Mouse (Mus musculus) embryonic facial prominence, embryonic 15.5 days (tissue): ENCODE measurements around the gene Samd14. TPM values are rescaled to one million over a fixed set of nuclear protein-coding genes. Genes with fewer than 3 reads are reported as not detected.

Source experiments
- ATAC-seq: fragments of 200-750 bp; cut with Nextera tagmentation; 2 replicates; pipeline ENCODE4 v1.8.0; 2017; ENCODE audit warnings: low read depth, moderate TSS enrichment; ENCODE audit not compliant: insufficient number of reproducible peaks, low FRiP score, low TSS enrichment
- H3K27ac ChIP-seq: fragments of 300-500 bp; sonication (generic); replicated peaks from 2 replicates; pipeline ENCODE4 v1.5.1; 2015; ENCODE audit warnings: mild to moderate bottlenecking, inconsistent platforms
- H3K27me3 ChIP-seq: fragments of 300-500 bp; sonication (generic); 2 replicates; pipeline ENCODE4 v1.6.1; 2015; ENCODE audit warnings: inconsistent platforms
- H3K36me3 ChIP-seq: fragments of 300-500 bp; sonication (generic); 2 replicates; pipeline ENCODE4 v1.6.1; 2015; ENCODE audit warnings: mild to moderate bottlenecking, inconsistent platforms
- H3K4me1 ChIP-seq: fragments of 300-500 bp; sonication (generic); 2 replicates; pipeline ENCODE4 v1.6.1; 2015; ENCODE audit warnings: inconsistent platforms
- H3K4me2 ChIP-seq: fragments of 300-500 bp; sonication (generic); replicated peaks from 2 replicates; pipeline ENCODE4 v1.6.1; 2015; ENCODE audit warnings: mild to moderate bottlenecking, inconsistent platforms
- H3K4me3 ChIP-seq: fragments of 300-500 bp; sonication (generic); replicated peaks from 2 replicates; pipeline ENCODE4 v1.5.1; 2015; ENCODE audit warnings: mild to moderate bottlenecking, inconsistent platforms
- H3K9ac ChIP-seq: fragments of 300-500 bp; sonication (generic); 2 replicates; pipeline ENCODE4 v1.6.1; 2015; ENCODE audit warnings: inconsistent platforms
- H3K9me3 ChIP-seq: fragments of 300-500 bp; sonication (generic); replicated peaks from 2 replicates; pipeline ENCODE4 v1.6.1; 2016; ENCODE audit warnings: inconsistent platforms
- WGBS: fragments of 180-500 bp; shearing (Covaris S2); methylation state at CpG from one replicate; pipeline ENCODE4 v1.1.7; 2015; 5-methylcytosine and 5-hydroxymethylcytosine counted together
- polyA plus RNA-seq: library from polyadenylated mRNA; unstranded; fragments of >200 nt; fragmentation: Nextera tagmentation; extraction: Ambion mirVana; gene quantifications from 2 replicates; pipeline ENCODE4 v1.2.1, GENCODE M21; 2015

The Samd14 gene
- polyA plus RNA-seq, 1 experiment from 2014 or later = 33.9 TPM

- H3K4me1 ChIP-seq = peaks cover 61% of the 10 kb centered on the region
- no peaks in the 10 kb centered on the region for H3K9me3 ChIP-seq
- H3K27me3 ChIP-seq = no peaks in the 10 kb centered on the region
- H3K4me3 ChIP-seq = no peak overlapping the region
- H3K4me2 ChIP-seq = no peak overlapping the region
- 71% methylated on average over 5 of the region's 5 CpGs for WGBS
- no peak overlapping the region for H3K27ac ChIP-seq
- no peak for ATAC-seq
- H3K9ac ChIP-seq = no peak overlapping the region
- peaks cover 61% of the 10 kb centered on the region for H3K36me3 ChIP-seq
Measured at GRCm38 (mm10) chr11:94997596-94997995, 12.1 kb upstream of the Samd14 start.

- Histone ChIP-seq H3K27me3 (no peaks in the 10 kb centered on the region), H3K4me2 (no peak overlapping the region), H3K9ac (no peak overlapping the region), H3K4me3 (no peak overlapping the region), H3K9me3 (no peaks in the 10 kb centered on the region), H3K36me3 (peaks cover 66% of the 10 kb centered on the region), H3K4me1 (peaks cover 56% of the 10 kb centered on the region), H3K27ac (no peak overlapping the region)
- 77% methylated on average over 16 of the region's 16 CpGs for WGBS
- ATAC-seq = no peak
Measured at GRCm38 (mm10) chr11:94998041-94998531, 11.6 kb upstream of the Samd14 start.

GRCm38 (mm10) chr11:95000128-95000527 is 9.6 kb upstream of the Samd14 start:
- Histone ChIP-seq H3K4me1 (peaks cover 35% of the 10 kb centered on the region), H3K27me3 (no peaks in the 10 kb centered on the region), H3K9ac (no peak overlapping the region), H3K4me3 (no peak overlapping the region), H3K27ac (peak overlapping the region; percentile 52; the same call in 1 of the 2 replicates), H3K4me2 (no peak overlapping the region), H3K9me3 (no peaks in the 10 kb centered on the region), H3K36me3 (peaks cover 78% of the 10 kb centered on the region)
- 71% methylated on average over 8 of the region's 8 CpGs for WGBS
- no peak for ATAC-seq

GRCm38 (mm10) chr11:95000548-95000947 is 9.1 kb upstream of the Samd14 start:
- Histone ChIP-seq H3K4me3 (no peak overlapping the region), H3K4me1 (peaks cover 34% of the 10 kb centered on the region), H3K9ac (no peak overlapping the region), H3K27me3 (no peaks in the 10 kb centered on the region), H3K36me3 (peaks cover 78% of the 10 kb centered on the region), H3K9me3 (no peaks in the 10 kb centered on the region), H3K4me2 (no peak overlapping the region), H3K27ac (peak overlapping the region; percentile 52)
- no peak for ATAC-seq
- 33% methylated on average over 4 of the region's 4 CpGs for WGBS

GRCm38 (mm10) chr11:95001058-95001457 is 8.6 kb upstream of the Samd14 start:
- Histone ChIP-seq H3K27me3 (no peaks in the 10 kb centered on the region), H3K27ac (peak overlapping the region; percentile 52), H3K4me3 (no peak overlapping the region), H3K9me3 (no peaks in the 10 kb centered on the region), H3K9ac (no peak overlapping the region), H3K4me1 (peaks cover 34% of the 10 kb centered on the region), H3K36me3 (peaks cover 82% of the 10 kb centered on the region), H3K4me2 (no peak overlapping the region)
- WGBS = 3% methylated on average over 8 of the region's 8 CpGs
- 0 out of 2 replicates have a peak, but pooled peaks have one; percentile 30 for ATAC-seq

GRCm38 (mm10) chr11:95001584-95002347 is 7.9 kb upstream of the Samd14 start:
- Histone ChIP-seq H3K9me3 (no peaks in the 10 kb centered on the region), H3K27ac (no peak overlapping the region), H3K4me1 (peaks cover 38% of the 10 kb centered on the region), H3K36me3 (peaks cover 77% of the 10 kb centered on the region), H3K9ac (no peak overlapping the region), H3K4me2 (no peak overlapping the region), H3K4me3 (no peak overlapping the region), H3K27me3 (no peaks in the 10 kb centered on the region)
- ATAC-seq = no peak
- WGBS = 90% methylated on average over 21 of the region's 21 CpGs

GRCm38 (mm10) chr11:95002705-95003104 is 7.0 kb upstream of the Samd14 start:
- Histone ChIP-seq H3K4me2 (no peak overlapping the region), H3K36me3 (peaks cover 67% of the 10 kb centered on the region), H3K4me3 (no peak overlapping the region), H3K9ac (no peak overlapping the region), H3K9me3 (no peaks in the 10 kb centered on the region), H3K4me1 (peaks cover 43% of the 10 kb centered on the region), H3K27ac (no peak overlapping the region), H3K27me3 (no peaks in the 10 kb centered on the region)
- 89% methylated on average over 8 of the region's 8 CpGs for WGBS
- no peak for ATAC-seq

- Histone ChIP-seq H3K27me3 (no peaks in the 10 kb centered on the region), H3K27ac (no peak overlapping the region), H3K4me2 (no peak overlapping the region), H3K9ac (no peak overlapping the region), H3K4me3 (no peak overlapping the region), H3K4me1 (peaks cover 48% of the 10 kb centered on the region), H3K36me3 (peaks cover 52% of the 10 kb centered on the region), H3K9me3 (no peaks in the 10 kb centered on the region)
- WGBS = 84% methylated on average over 12 of the region's 12 CpGs
- ATAC-seq = no peak
Measured at GRCm38 (mm10) chr11:95004136-95004936, 5.3 kb upstream of the Samd14 start.

- peaks cover 47% of the 10 kb centered on the region for H3K36me3 ChIP-seq
- H3K27ac ChIP-seq = no peak overlapping the region
- H3K4me1 ChIP-seq = peaks cover 47% of the 10 kb centered on the region
- no peak overlapping the region for H3K9ac ChIP-seq
- 58% methylated on average over 6 of the region's 6 CpGs for WGBS
- ATAC-seq = no peak
- no peaks in the 10 kb centered on the region for H3K27me3 ChIP-seq
- H3K4me2 ChIP-seq = no peak overlapping the region
- no peaks in the 10 kb centered on the region for H3K9me3 ChIP-seq
- H3K4me3 ChIP-seq = no peak overlapping the region
Measured at GRCm38 (mm10) chr11:95004937-95005198, 4.8 kb upstream of the Samd14 start.

- peak overlapping the region; percentile 46 for H3K4me3 ChIP-seq
- H3K4me2 ChIP-seq = peak overlapping the region; percentile 73
- peak overlapping the region; percentile 68 for H3K27ac ChIP-seq
- H3K27me3 ChIP-seq = no peaks in the 10 kb centered on the region
- no peaks in the 10 kb centered on the region for H3K9me3 ChIP-seq
- 0 out of 2 replicates have a peak overlapping the region, but pooled peaks have one; percentile 31 for H3K9ac ChIP-seq
- ATAC-seq = no peak
- H3K36me3 ChIP-seq = peaks cover 41% of the 10 kb centered on the region
- peaks cover 42% of the 10 kb centered on the region for H3K4me1 ChIP-seq
- 28% methylated on average over 4 of the region's 4 CpGs for whole genome bisulfite sequencing
Measured at GRCm38 (mm10) chr11:95006038-95006437, 3.6 kb upstream of the Samd14 start.

GRCm38 (mm10) chr11:95006525-95007219 is 3.0 kb upstream of the Samd14 start:
- Histone ChIP-seq H3K9me3 (no peaks in the 10 kb centered on the region), H3K4me2 (peak overlapping the region; percentile 73), H3K27me3 (no peaks in the 10 kb centered on the region), H3K27ac (peak overlapping the region; percentile 68), H3K4me1 (peaks cover 47% of the 10 kb centered on the region), H3K4me3 (peak overlapping the region; percentile 46), H3K9ac (0 out of 2 replicates have a peak overlapping the region, but pooled peaks have one; percentile 31), H3K36me3 (peaks cover 37% of the 10 kb centered on the region)
- peak; percentile 49 for ATAC-seq
- 1% methylated on average over 27 of the region's 27 CpGs for WGBS
